Mouse (Mus musculus) spleen, adult 2 months (tissue): ENCODE data around the gene Ugt1a2.

Experiments
- CTCF ChIP-seq: fragments of 200-500 bp; IDR thresholded peaks from 2 replicates; pipeline ENCODE4 v1.5.1; 2011; ENCODE audit warnings: mild to moderate bottlenecking, inconsistent platforms; ENCODE audit not compliant: insufficient read depth, insufficient read length, insufficient replicate concordance; ENCODE audit errors: extremely low read depth
- POLR2A ChIP-seq: fragments of 200-500 bp; IDR thresholded peaks from 2 replicates; pipeline ENCODE4 v1.6.1; 2011; ENCODE audit warnings: low read depth, low read length, inconsistent platforms

- TF ChIP-seq POLR2A (no peak), CTCF (no peak)
These were observed 52.7 kb downstream of the Ugt1a2 start for GRCm38 (mm10) chr1:88253106-88253505.
